Mouse (Mus musculus): ENCODE results near the gene Pde4d. TPM values are rescaled to one million over a fixed set of nuclear protein-coding genes. Genes with fewer than 3 reads are reported as not detected.

The Pde4d gene
- polyA plus RNA-seq, 1 experiment, result not detected

DNA sequence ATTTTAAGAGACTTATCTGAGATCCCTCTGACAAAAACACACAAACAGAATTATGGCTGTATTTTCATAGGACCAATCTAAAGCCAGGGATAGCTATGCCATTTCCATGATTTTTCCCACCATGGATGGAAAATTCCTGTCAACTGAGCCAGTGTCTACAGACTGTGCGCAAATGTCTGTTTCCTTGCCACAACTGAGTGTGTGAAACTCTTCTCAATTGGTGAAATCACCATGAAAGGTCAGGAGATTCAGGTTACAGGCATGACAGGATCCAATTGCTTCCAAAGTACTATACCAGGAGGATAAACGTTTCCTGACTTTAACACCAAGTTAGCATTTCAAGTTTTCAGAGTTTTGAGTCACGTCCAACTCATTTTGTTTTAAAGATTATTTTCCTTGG is 1213.0 kb downstream of the Pde4d start:
- Histone ChIP-seq H3K27ac (ENCODE audit: insufficient read depth, low read depth, low read length) (no peak overlapping the region), H3K4me3 (ENCODE audit: insufficient read depth, low read depth, low read length) (no peak overlapping the region), H3K4me1 (ENCODE audit: control insufficient read depth, insufficient read depth, low read length) (peaks cover 4% of the 10 kb centered on the region)
- WGBS, result 78% methylated on average over 3 of the region's 3 CpGs
- TF ChIP-seq CTCF (IDR thresholded peaks at IDR 0.05; ENCODE audit: insufficient read depth, low read depth, low read length), result no peak
- no peak for TF ChIP-seq POLR2A (IDR thresholded peaks at IDR 0.05; ENCODE audit: insufficient read depth, low read depth, low read length)

DNA sequence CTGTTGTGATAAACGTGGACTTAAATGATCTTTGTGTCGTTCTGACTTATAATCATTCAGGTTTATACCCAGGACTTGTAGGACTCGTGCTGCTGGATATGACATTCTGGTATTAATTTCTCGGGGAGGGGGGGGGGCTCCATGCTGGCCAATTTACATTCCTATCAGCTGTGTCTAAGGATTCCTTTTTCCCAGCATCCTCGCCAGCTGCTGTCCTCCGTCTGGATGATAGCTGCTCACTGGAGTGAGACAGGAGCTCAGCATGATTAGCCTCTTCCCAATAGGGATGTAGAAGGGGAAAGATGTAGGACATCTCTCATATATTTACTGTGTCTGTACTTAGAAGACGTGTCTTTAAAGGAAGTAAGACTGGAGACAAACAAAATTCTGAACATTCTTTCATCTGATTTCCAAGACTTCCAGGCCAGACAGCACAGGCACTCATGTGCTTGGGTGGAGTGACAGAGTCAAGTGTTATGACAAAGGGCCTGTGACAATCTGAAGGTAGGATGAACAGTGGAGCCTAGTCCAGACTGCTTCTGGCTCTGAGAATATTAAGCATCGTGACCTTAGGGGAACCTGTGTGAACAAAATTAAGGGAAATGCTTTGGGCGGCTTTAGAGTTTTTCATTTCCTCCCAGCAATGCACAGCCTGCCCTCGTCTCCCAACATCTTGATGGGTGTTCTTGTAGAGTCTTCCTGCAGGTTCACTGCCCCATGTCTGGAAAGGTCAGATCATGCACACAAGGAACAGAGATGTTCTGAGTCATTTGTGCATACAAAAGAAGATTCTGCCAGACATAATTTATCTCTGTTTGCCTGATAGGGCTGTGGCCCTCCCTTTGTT is 1215.4 kb downstream of the Pde4d start:
- 85% methylated on average over 10 of the region's 10 CpGs for WGBS
- Histone ChIP-seq H3K4me3 (ENCODE audit: insufficient read depth, low read depth, low read length) (no peak overlapping the region), H3K4me1 (ENCODE audit: control insufficient read depth, insufficient read depth, low read length) (peaks cover 7% of the 10 kb centered on the region), H3K27ac (ENCODE audit: insufficient read depth, low read depth, low read length) (no peak overlapping the region)
- no peak for TF ChIP-seq POLR2A (IDR thresholded peaks at IDR 0.05; ENCODE audit: insufficient read depth, low read depth, low read length)

- peaks cover 5% of the 10 kb centered on the region for H3K4me1 ChIP-seq (ENCODE audit: control insufficient read depth, insufficient read depth, low read length)
- TF ChIP-seq CTCF (IDR thresholded peaks at IDR 0.05; ENCODE audit: insufficient read depth, low read depth, low read length) (no peak), POLR2A (IDR thresholded peaks at IDR 0.05; ENCODE audit: insufficient read depth, low read depth, low read length) (no peak)
- no peak overlapping the region for H3K27ac ChIP-seq (ENCODE audit: insufficient read depth, low read depth, low read length)
- H3K4me3 ChIP-seq (ENCODE audit: insufficient read depth, low read depth, low read length), result no peak overlapping the region
- 84% methylated on average over 10 of the region's 10 CpGs for WGBS
Observed at GRCm38 (mm10) chr13:109665803-109666403, 1216.2 kb downstream of the Pde4d start.

DNA sequence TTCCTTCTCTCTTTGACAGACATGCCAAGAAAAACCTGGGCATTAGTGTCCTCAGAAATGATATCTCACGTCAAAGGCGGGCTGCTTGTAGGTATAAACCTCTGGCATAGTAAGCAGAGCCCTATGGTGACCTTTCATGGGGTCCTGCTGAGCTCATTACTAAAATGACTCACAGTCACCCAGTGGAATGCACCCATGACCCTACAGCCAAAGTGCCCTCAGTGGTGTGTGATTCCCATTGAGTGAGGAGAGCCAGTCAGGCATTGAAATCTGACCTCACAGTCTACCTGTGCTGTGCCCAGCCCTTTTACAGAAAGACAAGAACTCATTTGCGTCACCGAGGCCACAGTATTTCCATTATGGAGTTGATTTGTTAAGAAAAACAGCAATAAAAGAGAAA is 1220.2 kb downstream of the Pde4d start:
- H3K4me3 ChIP-seq (ENCODE audit: insufficient read depth, low read depth, low read length), result no peak overlapping the region
- WGBS, result 84% methylated on average over 4 of the region's 4 CpGs
- peaks cover 5% of the 10 kb centered on the region for H3K4me1 ChIP-seq (ENCODE audit: control insufficient read depth, insufficient read depth, low read length)
- TF ChIP-seq POLR2A (IDR thresholded peaks at IDR 0.05; ENCODE audit: insufficient read depth, low read depth, low read length), result no peak
- no peak for TF ChIP-seq CTCF (IDR thresholded peaks at IDR 0.05; ENCODE audit: insufficient read depth, low read depth, low read length)
- H3K27ac ChIP-seq (ENCODE audit: insufficient read depth, low read depth, low read length), result no peak overlapping the region

DNA sequence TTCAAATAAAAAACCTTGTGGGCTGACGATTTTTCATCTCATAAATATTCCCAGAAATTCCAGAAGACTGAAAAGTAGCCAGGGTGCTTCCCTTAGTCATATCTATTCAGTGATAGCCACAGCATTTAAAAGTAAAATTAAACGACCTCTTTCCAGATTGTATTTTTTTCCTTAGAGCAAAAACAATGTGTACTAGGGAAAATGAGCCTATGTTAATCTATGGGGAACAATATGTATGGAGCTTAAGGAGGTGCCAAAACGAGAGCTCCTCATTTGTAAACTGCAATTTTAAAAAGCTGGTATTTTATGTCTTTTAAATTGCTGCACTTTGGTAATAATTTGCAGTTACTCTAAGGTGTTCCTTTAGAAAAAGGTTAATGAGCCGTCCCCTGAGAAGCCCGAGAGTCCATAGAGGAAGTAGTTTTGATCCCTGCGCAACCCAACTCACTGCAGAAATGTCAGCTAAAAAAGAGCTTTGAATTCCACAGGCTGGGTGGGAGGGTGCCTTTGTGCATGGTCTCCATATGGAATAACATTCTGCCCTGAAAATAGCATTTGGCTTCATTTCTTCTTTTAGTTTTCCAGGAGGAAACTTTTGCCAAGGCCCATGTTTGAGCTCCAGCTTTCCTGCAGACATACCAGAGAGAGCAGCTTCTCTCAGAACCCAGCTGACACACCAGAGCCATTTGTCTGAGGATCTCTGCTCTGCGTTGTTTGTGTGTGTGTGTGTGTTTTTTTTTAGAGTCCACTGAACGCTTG is 1222.0 kb downstream of the Pde4d start:
- H3K4me1 ChIP-seq (ENCODE audit: control insufficient read depth, insufficient read depth, low read length), result peaks cover 3% of the 10 kb centered on the region; the same call in 1 of the 2 replicates
- TF ChIP-seq CTCF (IDR thresholded peaks at IDR 0.05; ENCODE audit: insufficient read depth, low read depth, low read length) (no peak), POLR2A (IDR thresholded peaks at IDR 0.05; ENCODE audit: insufficient read depth, low read depth, low read length) (no peak)
- H3K4me3 ChIP-seq (ENCODE audit: insufficient read depth, low read depth, low read length), result no peak overlapping the region
- 54% methylated on average over 8 of the region's 8 CpGs for WGBS
- no peak overlapping the region for H3K27ac ChIP-seq (ENCODE audit: insufficient read depth, low read depth, low read length)

DNA sequence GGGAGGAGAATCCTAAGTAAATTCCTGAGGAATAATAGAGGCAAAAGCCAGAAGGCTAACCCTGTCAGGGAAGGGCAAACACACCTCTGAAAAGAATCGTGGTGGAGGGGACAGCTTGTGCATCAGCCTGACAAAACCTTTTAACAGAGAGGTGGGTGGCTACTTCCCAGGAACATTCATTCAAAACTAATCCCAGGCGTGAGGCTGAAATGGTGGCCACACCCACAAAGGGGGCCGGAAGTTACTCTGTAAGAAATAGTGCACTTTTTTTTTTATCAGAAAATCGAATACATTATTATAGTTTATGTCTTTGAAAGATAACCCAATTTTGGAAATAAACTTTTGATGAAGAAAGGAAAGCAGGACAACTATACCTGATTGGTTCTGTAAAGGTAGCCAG is 1227.3 kb downstream of the Pde4d start:
- Histone ChIP-seq H3K4me1 (ENCODE audit: control insufficient read depth, insufficient read depth, low read length) (no peaks in the 10 kb centered on the region; the same call in 1 of the 2 replicates), H3K4me3 (ENCODE audit: insufficient read depth, low read depth, low read length) (no peak overlapping the region), H3K27ac (ENCODE audit: insufficient read depth, low read depth, low read length) (no peak overlapping the region)
- TF ChIP-seq POLR2A (IDR thresholded peaks at IDR 0.05; ENCODE audit: insufficient read depth, low read depth, low read length), result no peak
- no peak for TF ChIP-seq CTCF (IDR thresholded peaks at IDR 0.05; ENCODE audit: insufficient read depth, low read depth, low read length)
- WGBS, result 56% methylated on average over 4 of the region's 4 CpGs

DNA sequence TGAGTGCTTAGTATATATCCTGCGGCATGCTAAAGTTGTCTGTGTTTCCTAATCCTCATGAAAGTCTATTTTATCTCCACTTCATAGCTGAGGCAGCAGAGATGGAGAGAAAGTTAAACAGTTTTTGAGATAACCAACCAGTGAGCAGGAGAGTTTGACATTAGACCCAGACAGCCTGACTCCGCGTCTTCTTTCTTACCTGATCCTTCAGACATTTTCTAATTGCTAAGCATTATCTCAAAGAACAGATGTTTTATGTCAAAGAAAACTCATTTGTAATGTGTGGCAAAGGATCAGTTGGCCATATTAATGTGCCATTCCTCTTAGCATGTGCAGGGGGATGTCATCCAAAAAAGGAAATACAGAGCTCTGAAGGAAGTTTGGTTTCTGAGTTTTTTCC is 1227.9 kb downstream of the Pde4d start:
- no peak overlapping the region for H3K4me3 ChIP-seq (ENCODE audit: insufficient read depth, low read depth, low read length)
- WGBS, result 97% methylated on average over 3 of the region's 3 CpGs
- H3K27ac ChIP-seq (ENCODE audit: insufficient read depth, low read depth, low read length), result no peak overlapping the region
- TF ChIP-seq POLR2A (IDR thresholded peaks at IDR 0.05; ENCODE audit: insufficient read depth, low read depth, low read length) (no peak), CTCF (IDR thresholded peaks at IDR 0.05; ENCODE audit: insufficient read depth, low read depth, low read length) (no peak)
- no peaks in the 10 kb centered on the region; the same call in 1 of the 2 replicates for H3K4me1 ChIP-seq (ENCODE audit: control insufficient read depth, insufficient read depth, low read length)

GRCm38 (mm10) chr13:109678991-109679390 is 1229.2 kb downstream of the Pde4d start:
- TF ChIP-seq POLR2A (IDR thresholded peaks at IDR 0.05; ENCODE audit: insufficient read depth, low read depth, low read length), result no peak
- Histone ChIP-seq H3K4me3 (ENCODE audit: insufficient read depth, low read depth, low read length) (no peak overlapping the region), H3K27ac (ENCODE audit: insufficient read depth, low read depth, low read length) (no peak overlapping the region), H3K4me1 (ENCODE audit: control insufficient read depth, insufficient read depth, low read length) (no peaks in the 10 kb centered on the region; the same call in 1 of the 2 replicates)
- WGBS, result 100% methylated on average over 1 of the region's 1 CpGs

DNA sequence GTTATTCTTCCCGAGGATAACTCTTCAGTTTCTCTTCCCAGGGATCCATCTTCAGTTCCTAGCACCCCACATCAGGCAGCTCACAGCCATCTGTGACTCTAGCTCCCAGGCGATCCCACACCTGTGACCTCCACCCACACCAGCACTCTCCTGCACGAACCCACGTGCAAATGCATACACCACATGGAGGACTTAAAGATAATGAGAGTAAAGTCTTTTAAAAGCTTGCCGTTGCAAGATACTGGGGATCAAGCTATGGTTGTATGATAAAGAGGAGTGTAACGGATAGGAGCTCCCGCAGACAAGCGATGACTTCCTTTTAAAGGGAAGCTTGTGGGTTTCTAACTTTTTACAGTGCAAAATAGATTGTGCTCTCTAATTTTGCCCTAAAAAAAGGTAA is 1230.5 kb downstream of the Pde4d start:
- Histone ChIP-seq H3K4me3 (ENCODE audit: insufficient read depth, low read depth, low read length) (no peak overlapping the region), H3K4me1 (ENCODE audit: control insufficient read depth, insufficient read depth, low read length) (peaks cover 2% of the 10 kb centered on the region; the same call in 1 of the 2 replicates), H3K27ac (ENCODE audit: insufficient read depth, low read depth, low read length) (no peak overlapping the region)
- TF ChIP-seq CTCF (IDR thresholded peaks at IDR 0.05; ENCODE audit: insufficient read depth, low read depth, low read length) (no peak), POLR2A (IDR thresholded peaks at IDR 0.05; ENCODE audit: insufficient read depth, low read depth, low read length) (no peak)
- 82% methylated on average over 8 of the region's 8 CpGs for WGBS
